Mouse (Mus musculus) mammary gland, adult 2 months (tissue): ENCODE data around the gene Uck2. TPM values are rescaled to one million over a fixed set of nuclear protein-coding genes. Genes with fewer than 3 reads are reported as not detected.

Source experiments
- polyA plus RNA-seq: library from polyadenylated mRNA; depleted of rRNA; stranded (reverse); fragments of >200 nt; gene quantifications from 2 replicates; pipeline ENCODE4 v1.2.3, GENCODE M21; 2012; ENCODE audit warnings: low replicate concordance; rRNA removed

The Uck2 gene
- polyA plus RNA-seq, result 18.2 and 25.6 TPM in 2 replicates

GRCm38 (mm10) chr1:167285320-167285355, at the start of gene Uck2:
TSS of gene Uck2 (minus strand) at chr1:167285320.

GRCm38 (mm10) chr1:167308261-167309054, 23.3 kb upstream of the Uck2 start, which contains the start of gene Tmco1:
TSS of gene Tmco1 (plus strand) at chr1:167308378.

Other genes with a start within 250 kb of the Uck2 start
- 37.0 and 106 TPM in 2 replicates for gene Tmco1, start 23.1 kb upstream of the Uck2 start, polyA plus RNA-seq
- 33.9 and 38.8 TPM in 2 replicates for gene Aldh9a1, start 64.7 kb upstream of the Uck2 start, polyA plus RNA-seq
- gene Mgst3, start 108.5 kb upstream of the Uck2 start, polyA plus RNA-seq, result 385 and 531 TPM in 2 replicates
- 0.23 TPM in 1 of 2 replicates, not detected in the other for gene Lrrc52, start 181.5 kb upstream of the Uck2 start, polyA plus RNA-seq